Mouse (Mus musculus): ENCODE results near the gene Bcl2l11.

GRCm38 (mm10) chr2:128138924-128139323 lies 13.1 kb downstream of the Bcl2l11 start:
- TF ChIP-seq POLR2A (IDR thresholded peaks at IDR 0.05; ENCODE audit: extremely low read depth, insufficient read depth, low read length) (no peak), CTCF (IDR thresholded peaks at IDR 0.05; ENCODE audit: extremely low read depth, insufficient read depth, low read length) (no peak)

Measured in cortical plate, adult 2 months (tissue).